Mouse (Mus musculus): ENCODE data around the gene Ovol3. TPM values are rescaled to one million over a fixed set of nuclear protein-coding genes. Genes with fewer than 3 reads are reported as not detected.
"Not testable (repeated sequence)": the region's sequence is repeated elsewhere in the genome, so short reads cannot be mapped to it uniquely, and the experiment has no call there.

The Ovol3 gene
- polyA plus RNA-seq, 1 experiment from 2014 or later: not detected

GRCm38 (mm10) chr7:30220008-30220356, 15.5 kb downstream of the Ovol3 start:
- no peaks in the 10 kb centered on the region for H3K9me3 ChIP-seq
- peaks cover 19% of the 10 kb centered on the region for H3K36me3 ChIP-seq (replicated peaks)
- H3K9ac ChIP-seq: peak overlapping the region; percentile 47
- peak overlapping the region; percentile 43 for H3K4me3 ChIP-seq
- WGBS: 19% methylated on average over 11 of the region's 11 CpGs
- ATAC-seq (replicated peaks): no peak
- no peaks in the 10 kb centered on the region for H3K27me3 ChIP-seq (replicated peaks)
- peaks cover 17% of the 10 kb centered on the region for H3K4me1 ChIP-seq
- peak overlapping the region; percentile 88 for H3K4me2 ChIP-seq
- H3K27ac ChIP-seq: peak overlapping the region; percentile 32; the same call in 1 of the 2 replicates

DNA sequence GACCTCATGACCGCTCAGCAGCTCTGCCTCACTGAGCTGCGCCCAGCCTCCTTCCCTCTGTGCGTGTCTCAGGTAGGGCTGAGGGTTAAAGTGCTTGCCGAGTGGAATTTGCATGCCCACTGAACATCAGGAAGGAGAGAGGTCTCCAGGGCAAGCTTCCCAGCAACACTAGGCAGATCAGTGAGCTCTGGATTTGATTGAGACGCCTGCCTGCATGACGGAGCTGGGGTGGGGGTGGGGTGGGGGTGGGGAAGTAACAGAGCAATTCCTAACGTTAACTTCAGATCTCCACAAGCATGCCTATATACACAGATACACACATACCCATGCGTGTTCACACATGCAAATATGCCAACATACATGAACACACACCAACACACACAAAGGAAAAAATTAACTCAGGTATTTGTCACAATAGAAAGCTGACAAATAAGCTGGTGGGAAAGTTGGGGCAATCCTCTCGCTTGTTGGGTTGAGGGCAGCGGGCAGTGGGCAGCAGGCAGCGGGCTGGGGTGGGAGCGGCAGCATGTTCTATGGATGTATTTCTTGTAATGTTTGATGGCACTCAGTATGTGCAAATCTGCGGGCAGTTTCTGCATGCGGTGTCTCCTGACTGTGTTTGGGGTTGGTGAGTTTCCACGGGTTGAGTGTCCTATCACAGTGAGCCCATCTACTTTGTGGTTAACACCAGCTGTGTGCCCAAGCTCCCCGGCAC, 16.1 kb downstream of the Ovol3 start:
- peak; percentile 65 for ATAC-seq (replicated peaks)
- Histone ChIP-seq H3K36me3 (replicated peaks) (peaks cover 17% of the 10 kb centered on the region), H3K27me3 (replicated peaks) (no peaks in the 10 kb centered on the region), H3K4me3 (peak overlapping the region; percentile 43), H3K9ac (peak overlapping the region; percentile 47), H3K4me2 (peak overlapping the region; percentile 88), H3K4me1 (peaks cover 17% of the 10 kb centered on the region), H3K9me3 (no peaks in the 10 kb centered on the region), H3K27ac (peak overlapping the region; percentile 74)
- 8% methylated on average over 16 of the region's 16 CpGs for WGBS

DNA sequence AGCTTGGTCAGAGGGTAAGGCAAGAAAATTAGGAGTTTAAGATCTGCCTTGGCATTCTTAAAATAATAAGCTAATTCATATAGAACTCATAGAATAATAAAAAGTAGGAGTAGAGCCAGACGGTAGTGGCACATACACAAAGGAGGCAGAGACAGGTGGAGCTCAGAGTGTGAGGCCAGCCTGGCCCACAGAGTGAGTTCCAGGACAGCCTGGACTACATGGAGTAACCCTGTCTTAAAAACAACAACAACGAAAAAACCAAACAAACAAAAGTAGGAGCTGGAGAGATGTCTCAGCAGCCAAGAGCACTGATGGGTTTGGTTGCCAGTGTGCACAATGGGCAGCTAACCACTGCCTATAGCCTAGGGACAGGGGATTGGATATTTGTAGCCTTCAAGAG, 18.2 kb downstream of the Ovol3 start:
- H3K36me3 ChIP-seq (replicated peaks): no peaks in the 10 kb centered on the region
- no peaks in the 10 kb centered on the region for H3K9me3 ChIP-seq
- no peak overlapping the region for H3K4me3 ChIP-seq
- H3K27me3 ChIP-seq (replicated peaks): no peaks in the 10 kb centered on the region
- 74% methylated on average over 2 of the region's 2 CpGs for WGBS
- no peak overlapping the region for H3K9ac ChIP-seq
- H3K4me2 ChIP-seq: no peak overlapping the region
- peak; percentile 43; the same call in 1 of the 2 replicates for ATAC-seq (replicated peaks)
- no peak overlapping the region for H3K27ac ChIP-seq
- H3K4me1 ChIP-seq: peaks cover 17% of the 10 kb centered on the region

DNA sequence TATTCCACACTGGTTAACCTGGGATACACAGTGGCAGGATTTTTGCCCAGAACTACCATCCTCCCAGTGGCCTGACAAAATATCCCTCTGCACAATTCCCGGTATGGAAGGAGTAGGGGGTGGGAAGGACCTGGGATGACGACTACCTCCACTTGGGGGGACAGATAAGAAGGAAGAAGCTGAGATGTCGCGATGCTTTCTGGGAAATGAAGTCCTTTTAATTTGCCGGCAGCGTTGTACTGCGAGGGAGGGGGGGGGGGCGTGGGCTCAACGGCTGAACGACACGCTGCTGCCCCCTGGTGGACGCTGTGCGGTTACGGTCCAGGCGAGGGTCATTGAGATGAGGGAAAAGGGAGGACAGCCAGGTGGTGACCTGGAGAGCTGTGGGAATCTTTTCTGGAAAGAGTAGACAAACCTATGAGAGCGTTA, 18.8 kb downstream of the Ovol3 start:
- Histone ChIP-seq H3K4me3 (peak overlapping the region; percentile 21), H3K9ac (no peak overlapping the region), H3K9me3 (no peaks in the 10 kb centered on the region), H3K27me3 (replicated peaks) (no peaks in the 10 kb centered on the region), H3K4me2 (peak overlapping the region; percentile 48), H3K4me1 (peaks cover 17% of the 10 kb centered on the region), H3K36me3 (replicated peaks) (no peaks in the 10 kb centered on the region), H3K27ac (peak overlapping the region; percentile 59)
- under 1% methylated on average over 16 of the region's 16 CpGs for WGBS
- peak; percentile 85 for ATAC-seq (replicated peaks)

DNA sequence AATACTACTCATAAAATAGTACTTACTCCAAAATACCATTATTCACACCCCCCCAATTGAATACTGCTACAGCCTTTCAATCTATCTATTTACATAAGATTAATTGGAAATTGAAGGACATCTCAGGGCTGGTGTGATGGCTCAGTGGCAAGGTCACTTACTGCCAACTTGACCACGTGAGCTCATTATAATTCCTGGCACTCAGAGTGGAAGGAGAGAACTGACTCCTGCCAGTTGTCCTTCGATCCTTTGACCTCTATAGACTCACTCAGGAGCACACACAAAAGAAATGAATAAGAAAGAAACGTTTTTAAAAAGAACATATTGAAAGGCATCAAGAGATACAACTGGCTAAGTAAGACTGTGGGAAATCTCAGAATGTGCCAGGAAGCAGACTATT, 19.6 kb downstream of the Ovol3 start:
- ATAC-seq (replicated peaks): no peak
- WGBS: 63% methylated on average over 3 of the region's 3 CpGs

DNA sequence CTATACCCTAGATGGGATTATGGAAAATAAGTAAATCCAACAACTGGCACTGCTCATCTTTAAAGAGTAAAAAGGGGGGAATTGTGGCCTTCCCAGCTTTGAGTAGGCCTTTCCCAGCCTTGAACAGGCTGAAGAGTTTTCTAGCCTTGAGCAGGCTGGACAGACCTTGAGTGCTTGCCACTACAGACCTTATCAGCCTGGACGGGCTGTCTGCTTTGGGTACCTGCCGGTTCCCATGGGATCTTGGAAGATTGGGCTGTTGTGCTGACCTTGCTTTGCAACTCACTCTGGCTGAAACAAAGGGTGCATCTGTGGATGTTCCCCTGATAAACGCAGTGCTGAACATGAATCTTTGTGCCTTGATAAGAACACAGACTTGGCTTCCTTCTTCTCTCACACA, 21.6 kb downstream of the Ovol3 start:
- Histone ChIP-seq H3K36me3 (replicated peaks) (no peaks in the 10 kb centered on the region), H3K9ac (no peak overlapping the region), H3K27ac (no peak overlapping the region), H3K9me3 (no peaks in the 10 kb centered on the region), H3K4me3 (no peak overlapping the region), H3K4me1 (peaks cover 5% of the 10 kb centered on the region), H3K27me3 (replicated peaks) (no peaks in the 10 kb centered on the region), H3K4me2 (no peak overlapping the region)
- ATAC-seq (replicated peaks): no peak
- 89% methylated on average over 3 of the region's 3 CpGs for WGBS

More for the DNA sequence above, 19.6 kb downstream of the Ovol3 start:
- H3K9ac ChIP-seq: no peak overlapping the region
- H3K9me3 ChIP-seq: no peaks in the 10 kb centered on the region
- H3K27me3 ChIP-seq (replicated peaks): no peaks in the 10 kb centered on the region
- 0 out of 2 replicates have a peak overlapping the region, but pooled peaks have one; percentile 59 for H3K27ac ChIP-seq
- no peaks in the 10 kb centered on the region for H3K36me3 ChIP-seq (replicated peaks)
- H3K4me2 ChIP-seq: no peak overlapping the region
- no peak overlapping the region for H3K4me3 ChIP-seq
- H3K4me1 ChIP-seq: peaks cover 17% of the 10 kb centered on the region

- no peaks in the 10 kb centered on the region for H3K36me3 ChIP-seq (replicated peaks)
- WGBS: 21% methylated on average over 4 of the region's 4 CpGs
- H3K4me2 ChIP-seq: no peak overlapping the region
- H3K9me3 ChIP-seq: no peaks in the 10 kb centered on the region
- no peaks in the 10 kb centered on the region for H3K27me3 ChIP-seq (replicated peaks)
- H3K27ac ChIP-seq: no peak overlapping the region
- H3K9ac ChIP-seq: no peak overlapping the region
- no peak overlapping the region for H3K4me3 ChIP-seq
- no peaks in the 10 kb centered on the region for H3K4me1 ChIP-seq
- ATAC-seq (replicated peaks): no peak
Measured at GRCm38 (mm10) chr7:30211025-30211424, 24.5 kb downstream of the Ovol3 start.

DNA sequence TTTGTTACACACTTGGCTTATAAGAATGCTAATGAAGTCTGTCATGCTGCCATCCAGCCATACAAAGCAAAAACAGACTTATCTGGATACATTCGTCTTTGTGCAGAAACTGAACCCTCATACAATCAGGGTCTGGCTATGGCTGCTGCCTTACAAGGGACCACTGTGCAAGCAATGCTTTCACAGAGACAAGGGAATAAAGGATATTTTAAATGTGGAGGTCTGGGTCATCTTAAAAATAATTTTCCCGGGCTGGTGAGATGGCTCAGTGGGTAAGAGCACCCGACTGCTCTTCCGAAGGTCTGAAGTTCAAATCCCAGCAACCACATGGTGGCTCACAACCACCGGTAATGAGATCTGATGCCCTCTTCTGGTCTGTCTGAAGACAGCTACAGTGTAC, 29.2 kb downstream of the Ovol3 start:
- H3K27me3 ChIP-seq (replicated peaks); H3K4me3 ChIP-seq; H3K9me3 ChIP-seq; H3K4me2 ChIP-seq; H3K9ac ChIP-seq; H3K4me1 ChIP-seq; ATAC-seq (replicated peaks); H3K36me3 ChIP-seq (replicated peaks); H3K27ac ChIP-seq: not testable (repeated sequence)
- 56% methylated on average over 5 of the region's 5 CpGs for WGBS

- H3K27me3 ChIP-seq (replicated peaks): no peaks in the 10 kb centered on the region; the same call in 1 of the 2 replicates
- H3K4me1 ChIP-seq: no peaks in the 10 kb centered on the region
- no peak overlapping the region for H3K4me2 ChIP-seq
- H3K4me3 ChIP-seq: no peak overlapping the region
- no peak overlapping the region for H3K9ac ChIP-seq
- 5% methylated on average over 2 of the region's 2 CpGs for WGBS
- no peaks in the 10 kb centered on the region for H3K36me3 ChIP-seq (replicated peaks)
- no peak for ATAC-seq (replicated peaks)
- H3K27ac ChIP-seq: no peak overlapping the region
- no peaks in the 10 kb centered on the region for H3K9me3 ChIP-seq
Measured at GRCm38 (mm10) chr7:30205383-30205782, 30.1 kb downstream of the Ovol3 start.

DNA sequence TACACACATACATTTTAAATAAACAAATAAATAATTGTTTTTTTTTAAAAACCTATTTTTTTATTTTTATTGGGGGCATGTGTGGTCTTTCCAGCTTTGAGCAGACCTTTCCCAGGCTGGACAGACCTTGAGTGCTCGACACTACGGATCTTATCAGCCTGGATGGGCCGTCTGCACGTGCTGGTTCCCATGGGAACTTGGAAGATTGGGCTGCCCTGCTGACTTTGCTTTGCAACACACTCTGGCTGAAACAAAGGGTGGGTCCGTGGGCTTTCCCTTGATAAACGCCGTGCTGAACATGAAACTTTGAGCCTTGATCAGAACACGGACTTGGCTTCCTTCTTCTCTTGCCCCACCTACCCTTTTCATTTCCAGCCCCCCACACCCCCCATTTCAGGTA, 31.1 kb downstream of the Ovol3 start:
- Histone ChIP-seq H3K4me1 (no peaks in the 10 kb centered on the region), H3K4me3 (no peak overlapping the region), H3K27ac (no peak overlapping the region), H3K9me3 (no peaks in the 10 kb centered on the region), H3K4me2 (no peak overlapping the region), H3K27me3 (replicated peaks) (no peaks in the 10 kb centered on the region; the same call in 1 of the 2 replicates), H3K36me3 (replicated peaks) (no peaks in the 10 kb centered on the region), H3K9ac (no peak overlapping the region)
- WGBS: 19% methylated on average over 8 of the region's 8 CpGs
- no peak for ATAC-seq (replicated peaks)

DNA sequence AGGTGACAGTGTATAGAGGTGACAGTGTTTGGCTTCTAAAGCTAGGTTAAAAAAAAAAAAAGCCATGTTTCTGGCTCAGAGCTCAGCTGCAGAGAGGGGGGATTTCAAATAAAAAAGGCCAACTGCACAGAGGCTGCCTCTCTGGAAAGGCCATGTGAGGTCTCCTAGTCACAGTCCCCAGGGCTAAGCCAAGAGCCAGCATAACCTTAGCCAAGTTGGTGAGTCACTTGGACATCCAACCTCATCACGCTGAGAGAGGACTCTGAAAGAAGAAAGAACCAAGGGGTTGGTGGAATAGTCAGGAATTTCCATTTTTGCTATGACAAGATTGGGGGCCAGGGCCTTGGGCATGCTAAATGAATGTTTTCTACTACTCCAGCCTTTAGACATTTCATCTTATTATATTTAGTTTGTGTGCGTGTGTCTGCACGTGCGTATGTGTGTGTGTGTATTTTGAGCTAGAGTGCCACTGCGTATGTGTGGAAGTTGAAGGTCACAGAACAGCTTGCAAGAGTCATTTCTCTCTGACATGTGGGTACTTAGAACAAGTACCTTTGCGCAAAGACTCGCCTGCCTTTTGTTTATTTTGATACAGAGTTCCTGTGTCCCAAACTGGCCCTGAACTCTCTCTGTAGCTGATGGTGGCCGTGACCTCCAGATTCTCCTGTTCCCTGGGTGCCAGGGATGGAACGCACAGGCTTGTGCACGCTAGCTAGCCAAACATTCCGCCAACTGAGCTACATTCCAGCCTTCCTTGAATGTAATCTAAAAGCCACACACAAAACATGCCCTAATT, 32.4 kb downstream of the Ovol3 start:
- no peak for ATAC-seq (replicated peaks)
- Histone ChIP-seq H3K4me1 (peaks cover 4% of the 10 kb centered on the region; the same call in 1 of the 2 replicates), H3K27me3 (replicated peaks) (no peaks in the 10 kb centered on the region; the same call in 1 of the 2 replicates), H3K36me3 (replicated peaks) (no peaks in the 10 kb centered on the region), H3K9me3 (no peaks in the 10 kb centered on the region), H3K4me3 (no peak overlapping the region), H3K4me2 (no peak overlapping the region), H3K27ac (no peak overlapping the region), H3K9ac (no peak overlapping the region)
- 85% methylated on average over 11 of the region's 11 CpGs for WGBS

DNA sequence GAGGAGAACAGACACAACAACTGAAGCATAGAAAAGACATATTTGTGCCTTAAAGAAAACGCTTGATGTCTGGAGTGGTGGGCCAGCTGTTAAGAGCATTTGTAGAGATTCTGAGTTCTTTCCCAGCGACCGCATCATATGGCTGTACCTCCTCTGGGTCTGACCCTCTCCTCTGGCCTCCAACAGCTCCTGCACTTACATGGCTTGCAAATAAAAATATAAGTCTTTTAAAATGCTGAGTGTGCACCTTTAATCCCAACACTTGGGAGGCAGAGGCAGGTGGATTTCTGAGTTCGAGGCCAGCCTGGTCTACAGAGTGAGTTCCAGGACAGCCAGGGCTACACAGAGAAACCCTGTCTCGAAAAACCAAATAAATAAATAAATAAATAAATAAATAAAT, 34.9 kb downstream of the Ovol3 start:
- H3K27ac ChIP-seq; H3K4me3 ChIP-seq; ATAC-seq (replicated peaks); H3K4me1 ChIP-seq; H3K4me2 ChIP-seq; H3K9ac ChIP-seq; H3K9me3 ChIP-seq; H3K27me3 ChIP-seq (replicated peaks); H3K36me3 ChIP-seq (replicated peaks): not testable (repeated sequence)
- 87% methylated on average over 5 of the region's 5 CpGs for WGBS
